Mouse (Mus musculus) E14TG2a.4 (cell line): ENCODE measurements around the gene Gm3448.

ENCODE experiments used
- CTCF ChIP-seq: conservative IDR thresholded peaks from 2 replicates; pipeline ENCODE4 v1.5.1; 2014; ENCODE audit warnings: low read length
- POU5F1 ChIP-seq: IDR thresholded peaks from 2 replicates; pipeline ENCODE4 v1.6.1; 2014; ENCODE audit warnings: low read length, borderline replicate concordance

DNA sequence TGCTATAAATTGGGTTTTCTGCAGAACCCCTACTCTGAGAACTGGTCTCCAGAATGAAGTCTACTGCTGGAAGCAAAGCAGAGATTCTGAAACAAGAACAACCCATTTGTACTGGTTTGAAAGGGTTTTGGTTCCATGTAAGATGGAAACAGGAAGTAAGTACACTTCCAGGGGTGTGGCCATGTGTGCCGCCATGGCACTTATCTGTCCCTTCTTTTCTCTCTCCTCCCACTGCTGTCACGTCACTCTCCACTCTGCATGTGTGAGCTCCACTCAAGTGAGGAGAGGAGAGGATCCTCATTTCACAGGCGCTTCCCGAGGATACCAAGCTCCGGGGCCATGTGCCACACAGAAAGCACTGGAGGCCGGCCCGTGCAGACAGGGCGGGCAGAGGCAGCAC lies 87.9 kb downstream of the Gm3448 start:
- TF ChIP-seq CTCF (no peak), POU5F1 (no peak)
